Mouse (Mus musculus) bone marrow macrophage, adult 2 months (primary cell): ENCODE results near the gene Cdkl3. TPM values are rescaled to one million over a fixed set of nuclear protein-coding genes. Genes with fewer than 3 reads are reported as not detected.

ENCODE experiments used
- H3K27ac ChIP-seq: 2 replicates; pipeline ENCODE4 v1.5.1; 2012; ENCODE audit warnings: low read depth, low read length; ENCODE audit not compliant: insufficient read depth
- H3K4me1 ChIP-seq: 2 replicates; pipeline ENCODE4 v1.6.1; 2012; ENCODE audit warnings: low read length; ENCODE audit not compliant: control insufficient read depth, insufficient read depth
- H3K4me3 ChIP-seq: 2 replicates; pipeline ENCODE4 v1.5.1; 2012; ENCODE audit warnings: mild to moderate bottlenecking, low read length, moderate library complexity; ENCODE audit not compliant: insufficient read depth
- CTCF ChIP-seq: IDR thresholded peaks from 2 replicates; pipeline ENCODE4 v1.5.1; 2012; ENCODE audit warnings: low read depth, mild to moderate bottlenecking, low read length, moderate library complexity
- POLR2A ChIP-seq: IDR thresholded peaks from 2 replicates; pipeline ENCODE4 v1.6.1; 2012; ENCODE audit warnings: mild to moderate bottlenecking, low read depth, low read length, borderline replicate concordance
- polyA plus RNA-seq: library from polyadenylated mRNA; stranded (reverse); fragments of >200 nt; gene quantifications from 2 replicates; pipeline ENCODE4 v1.2.4, GENCODE M21; 2012; ENCODE audit not compliant: missing spikeins, insufficient read depth, insufficient read length

Gene Cdkl3
- polyA plus RNA-seq, 1 experiment, result 0.86 TPM

- no peak overlapping the region for H3K4me3 ChIP-seq
- no peak overlapping the region for H3K27ac ChIP-seq
- TF ChIP-seq CTCF, result no peak
- no peak for TF ChIP-seq POLR2A
- peaks cover 52% of the 10 kb centered on the region for H3K4me1 ChIP-seq
Measured at GRCm38 (mm10) chr11:52074626-52075470, 70.8 kb downstream of the Cdkl3 start.

GRCm38 (mm10) chr11:52075794-52076633, 72.0 kb downstream of the Cdkl3 start:
- H3K4me3 ChIP-seq, result no peak overlapping the region
- TF ChIP-seq CTCF, result no peak
- TF ChIP-seq POLR2A, result no peak
- H3K27ac ChIP-seq, result peak overlapping the region; percentile 37; the same call in 1 of the 2 replicates
- H3K4me1 ChIP-seq, result peaks cover 62% of the 10 kb centered on the region

GRCm38 (mm10) chr11:52076742-52077352, 72.8 kb downstream of the Cdkl3 start:
- Histone ChIP-seq H3K4me3 (no peak overlapping the region), H3K4me1 (peaks cover 59% of the 10 kb centered on the region), H3K27ac (no peak overlapping the region)
- no peak for TF ChIP-seq POLR2A
- no peak for TF ChIP-seq CTCF

- TF ChIP-seq POLR2A (no peak), CTCF (no peak)
- H3K27ac ChIP-seq, result no peak overlapping the region
- H3K4me1 ChIP-seq, result peaks cover 55% of the 10 kb centered on the region
- H3K4me3 ChIP-seq, result no peak overlapping the region
Measured at GRCm38 (mm10) chr11:52077939-52078338, 73.9 kb downstream of the Cdkl3 start.

GRCm38 (mm10) chr11:52079978-52080377, 76.0 kb downstream of the Cdkl3 start:
- TF ChIP-seq CTCF (no peak), POLR2A (no peak)
- peak overlapping the region; percentile 16; the same call in 1 of the 2 replicates for H3K27ac ChIP-seq

GRCm38 (mm10) chr11:52080656-52081055, 76.6 kb downstream of the Cdkl3 start:
- H3K27ac ChIP-seq, result no peak overlapping the region
- TF ChIP-seq CTCF (no peak), POLR2A (no peak)
- H3K4me3 ChIP-seq, result no peak overlapping the region
- peaks cover 44% of the 10 kb centered on the region for H3K4me1 ChIP-seq

More at GRCm38 (mm10) chr11:52079978-52080377, 76.0 kb downstream of the Cdkl3 start:
- Histone ChIP-seq H3K4me1 (peaks cover 47% of the 10 kb centered on the region), H3K4me3 (no peak overlapping the region)

GRCm38 (mm10) chr11:52085857-52086203, 81.8 kb downstream of the Cdkl3 start:
- Histone ChIP-seq H3K27ac (no peak overlapping the region), H3K4me1 (peaks cover 18% of the 10 kb centered on the region), H3K4me3 (no peak overlapping the region)
- no peak for TF ChIP-seq POLR2A
- TF ChIP-seq CTCF, result no peak

GRCm38 (mm10) chr11:52086204-52086864, 82.3 kb downstream of the Cdkl3 start:
- Histone ChIP-seq H3K4me3 (no peak overlapping the region), H3K4me1 (peaks cover 17% of the 10 kb centered on the region), H3K27ac (no peak overlapping the region)
- TF ChIP-seq CTCF, result no peak
- TF ChIP-seq POLR2A, result no peak

GRCm38 (mm10) chr11:52089291-52089690, 85.3 kb downstream of the Cdkl3 start:
- Histone ChIP-seq H3K4me3 (no peak overlapping the region), H3K4me1 (peaks cover 17% of the 10 kb centered on the region), H3K27ac (no peak overlapping the region)
- TF ChIP-seq POLR2A (no peak), CTCF (no peak)
